ENCODE assay signal across 20 mouse cellular contexts in genomic region chrX:69579903-69580459, GRCm38 (mm10).
"Had no signal": no experiment of that assay in that cellular context is flagged by ENCODE, and none has a peak within 500 bp of the region (broad histone marks: within the 10 kb centered on the region; RNA-seq: fewer than 3 reads in every experiment).

No protein-coding gene starts in this region.

- H3K4me1 ChIP-seq: kidney, embryonic 15.5 days; liver, embryonic 13.5 days; midbrain, embryonic 13.5 days; neural tube, embryonic 13.5 days had no signal

- H3K36me3 ChIP-seq: kidney, embryonic 15.5 days; liver, embryonic 13.5 days; midbrain, embryonic 13.5 days; neural tube, embryonic 13.5 days had no signal

- DNase-seq: kidney, adult 8-10 months; kidney, postnatal 10 days; kidney, postnatal 36 days; layer of hippocampus, postnatal 36 days; liver, embryonic 13.5 days; lung, adult 2 months; lung, postnatal 14 days; right cerebral cortex, adult 18-20 months; right cerebral cortex, postnatal 14 days; right cerebral cortex, postnatal 4 days; thymus, adult 2 months; thymus, postnatal 14 days; thymus, postnatal 4 days had no signal

- ATAC-seq: midbrain, embryonic 13.5 days had no signal

- H3K27me3 ChIP-seq: kidney, embryonic 15.5 days; liver, embryonic 13.5 days; midbrain, embryonic 13.5 days; neural tube, embryonic 13.5 days had no signal

- H3K4me3 ChIP-seq: kidney, embryonic 15.5 days; left cerebral cortex, adult 2 months; liver, embryonic 13.5 days; midbrain, embryonic 13.5 days; myocyte; neural tube, embryonic 13.5 days had no signal

- H3K9me3 ChIP-seq: kidney, embryonic 15.5 days; liver, embryonic 13.5 days; midbrain, embryonic 13.5 days; neural tube, embryonic 13.5 days had no signal

- H3K4me2 ChIP-seq: kidney, embryonic 15.5 days; liver, embryonic 13.5 days; midbrain, embryonic 13.5 days; neural tube, embryonic 13.5 days had no signal

- H3K9ac ChIP-seq: kidney, embryonic 15.5 days; liver, embryonic 13.5 days; midbrain, embryonic 13.5 days; neural tube, embryonic 13.5 days had no signal

- H3K27ac ChIP-seq: kidney, embryonic 15.5 days; left cerebral cortex, adult 2 months; liver, embryonic 13.5 days; macrophage; midbrain, embryonic 13.5 days; neural tube, embryonic 13.5 days; stomach, postnatal 0 days had no signal
